Mouse (Mus musculus) MN1 (cell line): Measurements from ENCODE around the gene Timp1.
A peak's percentile ranks its signal among the peaks of the same experiment; 100 is the strongest.

ENCODE experiments used
- DNase-seq: peaks from one replicate; pipeline ENCODE4 v3.0.0-alpha.2; 2016; ENCODE audit warnings: low spot score

Timp1 gene

GRCm38 (mm10) chrX:20869962-20870513, at the start of gene Timp1:
Timp1 (plus strand) TSS chrX:20870166.
- no peak for DNase-seq

GRCm38 (mm10) chrX:20828934-20829333, 41.0 kb upstream of the Timp1 start:
- peak; percentile 50 for DNase-seq

- no peak for DNase-seq
Observed at GRCm38 (mm10) chrX:20847232-20847631, 22.7 kb upstream of the Timp1 start.

GRCm38 (mm10) chrX:20847816-20848215, 22.1 kb upstream of the Timp1 start:
- no peak for DNase-seq

- DNase-seq, result peak; percentile 96
Observed at GRCm38 (mm10) chrX:20848256-20848984, 21.5 kb upstream of the Timp1 start.

GRCm38 (mm10) chrX:20853794-20854193, 16.2 kb upstream of the Timp1 start:
- no peak for DNase-seq

- no peak for DNase-seq
Observed at GRCm38 (mm10) chrX:20861453-20862104, 8.4 kb upstream of the Timp1 start.

- no peak for DNase-seq
Observed at GRCm38 (mm10) chrX:20862105-20863065, 7.6 kb upstream of the Timp1 start.

- DNase-seq, result no peak
Observed at GRCm38 (mm10) chrX:20863161-20864101, 6.5 kb upstream of the Timp1 start.

GRCm38 (mm10) chrX:20868091-20868490, 1.9 kb upstream of the Timp1 start:
- DNase-seq, result no peak

GRCm38 (mm10) chrX:20869203-20869602, 763 bp upstream of the Timp1 start:
- no peak for DNase-seq

GRCm38 (mm10) chrX:20872928-20873500, 3.0 kb downstream of the Timp1 start:
- no peak for DNase-seq

- DNase-seq, result no peak
Observed at GRCm38 (mm10) chrX:20875241-20875640, 5.3 kb downstream of the Timp1 start.

- peak; percentile 15 for DNase-seq
Observed at GRCm38 (mm10) chrX:20910074-20910473, 40.1 kb downstream of the Timp1 start.

- no peak for DNase-seq
Observed at GRCm38 (mm10) chrX:20913726-20914125, 43.8 kb downstream of the Timp1 start.

- DNase-seq, result peak; percentile 27
Observed at GRCm38 (mm10) chrX:20915075-20915474, 45.1 kb downstream of the Timp1 start.

GRCm38 (mm10) chrX:20920249-20920843, 50.4 kb downstream of the Timp1 start:
- DNase-seq, result peak; percentile 30

- peak; percentile 92 for DNase-seq
Observed at GRCm38 (mm10) chrX:20920844-20921364, 50.9 kb downstream of the Timp1 start, which contains the start of gene Syn1. Syn1 (minus strand) TSS chrX:20921004.

- DNase-seq, result no peak
Observed at GRCm38 (mm10) chrX:20921366-20921765, 51.4 kb downstream of the Timp1 start.

GRCm38 (mm10) chrX:20923506-20923905, 53.5 kb downstream of the Timp1 start:
- no peak for DNase-seq
